Comparison of ENCODE assay signal across 19 mouse cellular contexts in the genomic region with DNA sequence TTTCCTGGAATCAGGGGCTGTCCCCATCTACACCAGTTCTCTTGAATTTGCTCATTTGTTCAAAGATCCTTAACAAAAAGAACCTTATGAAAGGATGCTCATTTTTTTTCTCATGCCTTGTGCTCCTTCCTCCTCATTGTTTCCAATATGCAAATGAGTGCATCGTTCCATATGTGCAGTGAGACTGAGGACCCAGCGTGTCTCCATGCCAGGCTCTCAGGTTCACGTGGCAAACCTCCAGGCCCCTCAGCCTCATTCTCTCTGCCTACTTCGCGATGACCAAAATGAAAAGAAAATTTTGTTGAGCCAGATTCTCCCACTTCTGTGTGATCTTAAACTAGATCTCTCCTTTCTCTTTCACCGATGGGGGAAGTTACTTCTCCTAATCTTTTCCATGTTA. TPM values are rescaled to one million over a fixed set of nuclear protein-coding genes. Genes with fewer than 3 reads are reported as not detected.
A peak's percentile ranks its signal among the peaks of the same experiment; 100 is the strongest.
DNase-seq lines count a peak whose midpoint lies in the region; ATAC-seq lines count a peak whose summit lies in the region.
"Had no signal": no experiment of that assay in that cellular context is flagged by ENCODE, and none has a peak within 500 bp of the region (broad histone marks: within the 10 kb centered on the region; RNA-seq: fewer than 3 reads in every experiment).

No protein-coding gene starts in this region.

- WGBS in hindbrain, embryonic 13.5 days = 43% methylated on average over 6 of the region's 6 CpGs
- 68% methylated on average over 6 of the region's 6 CpGs for WGBS in hindbrain, embryonic 10.5 days
- WGBS in midbrain, embryonic 10.5 days = 71% methylated on average over 6 of the region's 6 CpGs
- 35% methylated on average over 6 of the region's 6 CpGs for WGBS in midbrain, embryonic 15.5 days
- WGBS in forebrain, embryonic 12.5 days = 46% methylated on average over 6 of the region's 6 CpGs
- 16% methylated on average over 6 of the region's 6 CpGs for WGBS in forebrain, embryonic 15.5 days

- DNase-seq in hindbrain, embryonic 10.5 days (ENCODE audit: low spot score) = no peak
- no peak for DNase-seq in midbrain, embryonic 10.5 days (ENCODE audit: low spot score)
- DNase-seq in thymus, adult 18-20 months = no peak
- no peak for DNase-seq in Muller cell, postnatal 12 days (ENCODE audit: inconsistent ontology term)
- DNase-seq: gastrocnemius, postnatal 10 days; kidney, adult 9 months; kidney, postnatal 14 days; lung, postnatal 36 days; thymus, postnatal 25 days had no signal

- ATAC-seq in hindbrain, embryonic 13.5 days (ENCODE audit: low FRiP score) = no peak
- ATAC-seq in midbrain, embryonic 15.5 days (replicated peaks) = no peak
- ATAC-seq in forebrain, embryonic 12.5 days (ENCODE audit: low FRiP score) = no peak
- peak; percentile 64; the same call in 1 of the 2 replicates for ATAC-seq in forebrain, embryonic 15.5 days (replicated peaks)

- peak overlapping the region; percentile 40; the same call in 1 of the 2 replicates for H3K27ac ChIP-seq in hindbrain, embryonic 13.5 days
- no peak overlapping the region for H3K27ac ChIP-seq in hindbrain, embryonic 10.5 days
- H3K27ac ChIP-seq in midbrain, embryonic 10.5 days (replicated peaks) = peak overlapping the region; percentile 81; the same call in 1 of the 2 replicates
- no peak overlapping the region for H3K27ac ChIP-seq in midbrain, embryonic 15.5 days
- peak overlapping the region; percentile 42; the same call in 1 of the 2 replicates for H3K27ac ChIP-seq in forebrain, embryonic 12.5 days
- H3K27ac ChIP-seq in forebrain, embryonic 15.5 days (replicated peaks) = peak overlapping the region; percentile 60
- H3K27ac ChIP-seq: layer of hippocampus, adult 2 months; liver, embryonic 14.5 days; lung, embryonic 15.5 days; neural tube, embryonic 12.5 days had no signal

- no peaks in the 10 kb centered on the region for H3K27me3 ChIP-seq in hindbrain, embryonic 13.5 days
- no peaks in the 10 kb centered on the region for H3K27me3 ChIP-seq in hindbrain, embryonic 10.5 days (ENCODE audit: insufficient read depth, poor library complexity, severe bottlenecking)
- H3K27me3 ChIP-seq in midbrain, embryonic 10.5 days (ENCODE audit: low read depth, poor library complexity, severe bottlenecking) = 0 out of 2 replicates have a peak, but pooled peaks cover 11% of the 10 kb centered on the region
- no peaks in the 10 kb centered on the region for H3K27me3 ChIP-seq in midbrain, embryonic 15.5 days (replicated peaks)
- H3K27me3 ChIP-seq in forebrain, embryonic 12.5 days = no peaks in the 10 kb centered on the region
- H3K27me3 ChIP-seq in forebrain, embryonic 15.5 days = no peaks in the 10 kb centered on the region
- H3K27me3 ChIP-seq: limb, embryonic 12.5 days; lung, embryonic 15.5 days; neural tube, embryonic 12.5 days had no signal

- no peaks in the 10 kb centered on the region for H3K36me3 ChIP-seq in hindbrain, embryonic 13.5 days
- no peaks in the 10 kb centered on the region for H3K36me3 ChIP-seq in hindbrain, embryonic 10.5 days
- H3K36me3 ChIP-seq in midbrain, embryonic 10.5 days = no peaks in the 10 kb centered on the region
- no peaks in the 10 kb centered on the region for H3K36me3 ChIP-seq in midbrain, embryonic 15.5 days (replicated peaks)
- no peaks in the 10 kb centered on the region for H3K36me3 ChIP-seq in forebrain, embryonic 12.5 days (replicated peaks)
- H3K36me3 ChIP-seq in forebrain, embryonic 15.5 days = no peaks in the 10 kb centered on the region
- H3K36me3 ChIP-seq: heart, embryonic 12.5 days; limb, embryonic 12.5 days; lung, embryonic 15.5 days; neural tube, embryonic 12.5 days had no signal

- no peak overlapping the region for H3K9ac ChIP-seq in hindbrain, embryonic 13.5 days
- H3K9ac ChIP-seq in midbrain, embryonic 15.5 days = no peak overlapping the region
- no peak overlapping the region for H3K9ac ChIP-seq in forebrain, embryonic 12.5 days
- H3K9ac ChIP-seq in forebrain, embryonic 15.5 days (replicated peaks) = no peak overlapping the region
- H3K9ac ChIP-seq: limb, embryonic 12.5 days; liver, embryonic 14.5 days; lung, embryonic 15.5 days; neural tube, embryonic 12.5 days had no signal

- no peaks in the 10 kb centered on the region for H3K9me3 ChIP-seq in hindbrain, embryonic 13.5 days
- H3K9me3 ChIP-seq in hindbrain, embryonic 10.5 days = no peaks in the 10 kb centered on the region
- H3K9me3 ChIP-seq in midbrain, embryonic 10.5 days (replicated peaks) = no peaks in the 10 kb centered on the region
- no peaks in the 10 kb centered on the region for H3K9me3 ChIP-seq in midbrain, embryonic 15.5 days
- no peaks in the 10 kb centered on the region for H3K9me3 ChIP-seq in forebrain, embryonic 12.5 days
- H3K9me3 ChIP-seq in forebrain, embryonic 15.5 days = no peaks in the 10 kb centered on the region
- H3K9me3 ChIP-seq: heart, embryonic 12.5 days; limb, embryonic 12.5 days; lung, embryonic 15.5 days; neural tube, embryonic 12.5 days had no signal

- H3K4me1 ChIP-seq in hindbrain, embryonic 13.5 days (replicated peaks) = peaks cover 18% of the 10 kb centered on the region
- H3K4me1 ChIP-seq in hindbrain, embryonic 10.5 days (replicated peaks) = peaks cover 21% of the 10 kb centered on the region
- H3K4me1 ChIP-seq in midbrain, embryonic 10.5 days = peaks cover 23% of the 10 kb centered on the region
- peaks cover 18% of the 10 kb centered on the region for H3K4me1 ChIP-seq in midbrain, embryonic 15.5 days
- peaks cover 20% of the 10 kb centered on the region for H3K4me1 ChIP-seq in forebrain, embryonic 12.5 days
- H3K4me1 ChIP-seq in forebrain, embryonic 15.5 days = peaks cover 20% of the 10 kb centered on the region

- H3K4me3 ChIP-seq in hindbrain, embryonic 13.5 days = no peak overlapping the region
- no peak overlapping the region for H3K4me3 ChIP-seq in hindbrain, embryonic 10.5 days
- H3K4me3 ChIP-seq in midbrain, embryonic 10.5 days = no peak overlapping the region
- no peak overlapping the region for H3K4me3 ChIP-seq in midbrain, embryonic 15.5 days
- H3K4me3 ChIP-seq in forebrain, embryonic 12.5 days (replicated peaks) = no peak overlapping the region
- H3K4me3 ChIP-seq in forebrain, embryonic 15.5 days = no peak overlapping the region
- H3K4me3 ChIP-seq: heart, embryonic 12.5 days; layer of hippocampus, adult 2 months; limb, embryonic 12.5 days; lung, embryonic 15.5 days; neural tube, embryonic 12.5 days had no signal

- no peak overlapping the region for H3K4me2 ChIP-seq in hindbrain, embryonic 13.5 days
- no peak overlapping the region for H3K4me2 ChIP-seq in midbrain, embryonic 15.5 days
- H3K4me2 ChIP-seq in forebrain, embryonic 12.5 days = no peak overlapping the region
- H3K4me2 ChIP-seq in forebrain, embryonic 15.5 days (replicated peaks) = peak overlapping the region; percentile 12; the same call in 1 of the 2 replicates

RNA-seq across cellular contexts. Expression of a gene that starts 15.3 kb away (rescaled TPM):
- polyA plus RNA-seq in hindbrain, embryonic 13.5 days (2015; fragmentation: Nextera tagmentation; extraction: Ambion mirVana) = 5.0 and 5.6 TPM in 2 replicates
- polyA plus RNA-seq in hindbrain, embryonic 10.5 days (2016; fragmentation: Nextera tagmentation; extraction: Ambion mirVana) = 0.80 and 1.9 TPM in 2 replicates
- 0.72 and 1.8 TPM in 2 replicates for polyA plus RNA-seq in midbrain, embryonic 10.5 days (2016; fragmentation: Nextera tagmentation; extraction: Ambion mirVana)
- 8.7 and 9.1 TPM in 2 replicates for polyA plus RNA-seq in midbrain, embryonic 15.5 days (2015; fragmentation: Nextera tagmentation; extraction: Ambion mirVana)
- 2.5 and 2.8 TPM in 2 replicates for polyA plus RNA-seq in forebrain, embryonic 12.5 days (2016; fragmentation: Nextera tagmentation; extraction: Ambion mirVana)
- 5.4 and 5.6 TPM in 2 replicates for polyA plus RNA-seq in forebrain, embryonic 15.5 days (2015; fragmentation: Nextera tagmentation; extraction: Ambion mirVana)

Comparison
In these comparisons a context has a peak if more than half of its experiments do, and no peak if none do; other contexts are left out.
1. H3K27ac ChIP-seq: peak in hindbrain, embryonic 13.5 days (single experiment), midbrain, embryonic 10.5 days (single experiment), forebrain, embryonic 12.5 days (single experiment) and forebrain, embryonic 15.5 days (single experiment); none in hindbrain, embryonic 10.5 days (single experiment) and midbrain, embryonic 15.5 days (single experiment).